In the genomic region with DNA sequence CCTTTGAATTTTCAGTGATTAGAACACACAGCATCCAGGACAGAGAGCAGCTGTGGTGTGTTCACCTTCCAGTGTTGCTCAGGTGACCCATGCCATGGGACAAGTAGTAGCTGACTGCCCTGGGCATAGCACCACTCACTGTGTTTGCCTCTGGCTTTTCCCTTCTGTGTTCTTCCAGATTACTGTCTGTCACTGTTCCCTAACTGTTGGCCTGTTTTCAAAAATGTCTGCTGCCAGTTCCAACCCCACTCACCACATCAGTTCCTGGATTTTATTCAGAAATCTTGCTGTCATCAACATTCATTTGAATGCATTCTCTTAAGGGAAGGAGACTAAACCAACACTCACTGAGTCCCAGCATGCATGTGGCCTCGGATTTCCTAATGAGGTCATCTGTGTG, we compare ENCODE assay signal across 22 mouse cellular contexts. TPM values are rescaled to one million over a fixed set of nuclear protein-coding genes. Genes with fewer than 3 reads are reported as not detected.
A peak's percentile ranks its signal among the peaks of the same experiment; 100 is the strongest.
DNase-seq lines count a peak whose midpoint lies in the region; ATAC-seq lines count a peak whose summit lies in the region.
"Had no signal": no experiment of that assay in that cellular context is flagged by ENCODE, and none has a peak within 500 bp of the region (broad histone marks: within the 10 kb centered on the region; RNA-seq: fewer than 3 reads in every experiment).

No protein-coding gene starts in this region.

- no peak overlapping the region for H3K9ac ChIP-seq in forebrain, embryonic 14.5 days (ENCODE audit: low read length)
- H3K9ac ChIP-seq in forebrain, embryonic 16.5 days (replicated peaks; ENCODE audit: low read depth, low read length), result no peak overlapping the region
- no peak overlapping the region for H3K9ac ChIP-seq in hindbrain, embryonic 13.5 days
- H3K9ac ChIP-seq: limb, embryonic 15.5 days; neural tube, embryonic 12.5 days had no signal

- H3K4me2 ChIP-seq in forebrain, embryonic 14.5 days (ENCODE audit: low read length), result no peak overlapping the region
- no peak overlapping the region for H3K4me2 ChIP-seq in forebrain, embryonic 16.5 days (ENCODE audit: low read length)
- no peak overlapping the region for H3K4me2 ChIP-seq in hindbrain, embryonic 13.5 days
- H3K4me2 ChIP-seq: limb, embryonic 15.5 days; midbrain, embryonic 11.5 days; neural tube, embryonic 12.5 days had no signal

- intact Hi-C loops in heart, postnatal 10 days (cut with DNase I), result loop anchor here (10.0 kb wide), 1 partner anchor 291 kb away; no protein-coding TSS in a partner anchor
- intact Hi-C loops in heart, postnatal 25 days (cut with DNase I), result no loop called here

- H3K36me3 ChIP-seq in forebrain, embryonic 14.5 days (ENCODE audit: control insufficient read depth, insufficient read depth, low read length), result 0 out of 2 replicates have a peak, but pooled peaks cover 2% of the 10 kb centered on the region
- H3K36me3 ChIP-seq in forebrain, embryonic 16.5 days (ENCODE audit: control insufficient read depth, insufficient read depth), result no peaks in the 10 kb centered on the region
- H3K36me3 ChIP-seq in hindbrain, embryonic 13.5 days, result peaks cover 20% of the 10 kb centered on the region
- H3K36me3 ChIP-seq: limb, embryonic 15.5 days; neural tube, embryonic 12.5 days had no signal

- no peaks in the 10 kb centered on the region for H3K27me3 ChIP-seq in forebrain, embryonic 14.5 days (replicated peaks; ENCODE audit: control insufficient read depth, insufficient read depth, low read length)
- no peaks in the 10 kb centered on the region for H3K27me3 ChIP-seq in forebrain, embryonic 16.5 days (replicated peaks; ENCODE audit: control insufficient read depth, insufficient read depth, low read length)
- H3K27me3 ChIP-seq in hindbrain, embryonic 13.5 days, result no peaks in the 10 kb centered on the region
- H3K27me3 ChIP-seq: limb, embryonic 15.5 days; neural tube, embryonic 12.5 days had no signal

- 82% methylated on average over 1 of the region's 1 CpGs for WGBS in forebrain, embryonic 14.5 days
- WGBS in forebrain, embryonic 16.5 days, result 71% methylated on average over 1 of the region's 1 CpGs
- 96% methylated on average over 1 of the region's 1 CpGs for WGBS in hindbrain, embryonic 13.5 days

- no peak overlapping the region for H3K4me3 ChIP-seq in forebrain, embryonic 14.5 days (ENCODE audit: low read depth, low read length)
- no peak overlapping the region for H3K4me3 ChIP-seq in forebrain, embryonic 16.5 days (replicated peaks; ENCODE audit: low read length)
- no peak overlapping the region for H3K4me3 ChIP-seq in hindbrain, embryonic 13.5 days
- H3K4me3 ChIP-seq: embryonic facial prominence, embryonic 10.5 days; limb, embryonic 15.5 days; neural tube, embryonic 12.5 days had no signal

- H3K9me3 ChIP-seq in forebrain, embryonic 14.5 days (replicated peaks; ENCODE audit: control insufficient read depth, low read length), result no peaks in the 10 kb centered on the region
- H3K9me3 ChIP-seq in forebrain, embryonic 16.5 days (ENCODE audit: control insufficient read depth, low read length), result no peaks in the 10 kb centered on the region
- no peaks in the 10 kb centered on the region for H3K9me3 ChIP-seq in hindbrain, embryonic 13.5 days
- H3K9me3 ChIP-seq: embryonic facial prominence, embryonic 10.5 days; limb, embryonic 15.5 days; neural tube, embryonic 12.5 days had no signal

- H3K4me1 ChIP-seq in forebrain, embryonic 14.5 days (ENCODE audit: control insufficient read depth, insufficient read depth, low read length), result no peaks in the 10 kb centered on the region
- H3K4me1 ChIP-seq in forebrain, embryonic 16.5 days (replicated peaks; ENCODE audit: control insufficient read depth, insufficient read depth, low read length), result no peaks in the 10 kb centered on the region
- H3K4me1 ChIP-seq in hindbrain, embryonic 13.5 days (replicated peaks), result no peaks in the 10 kb centered on the region
- H3K4me1 ChIP-seq: embryonic facial prominence, embryonic 10.5 days; limb, embryonic 15.5 days; neural tube, embryonic 12.5 days had no signal

- no peak for ATAC-seq in forebrain, embryonic 14.5 days
- no peak for ATAC-seq in forebrain, embryonic 16.5 days
- ATAC-seq in granulocyte monocyte progenitor cell, adult 5-6 weeks (replicated peaks; ENCODE audit: poor library complexity, severe bottlenecking), result no peak
- no peak for ATAC-seq in hindbrain, embryonic 13.5 days (ENCODE audit: low FRiP score)
- ATAC-seq: hindbrain, postnatal 0 days had no signal

- DNase-seq in forebrain, embryonic 14.5 days (ENCODE audit: low spot score), result peak; percentile 32
- peak; percentile 40 to 45 for DNase-seq in heart, postnatal 10 days
- no peak for DNase-seq in heart, postnatal 25 days (ENCODE audit: low spot score)
- peak; percentile 62 for DNase-seq in brain, adult 2 months (ENCODE audit: low read depth, low spot score)
- peak; percentile 25 to 32 for DNase-seq in layer of hippocampus, postnatal 10 days (ENCODE audit: low spot score in 2 of 2)
- DNase-seq: adrenal gland, adult 8-10 months; cerebellum, adult 2 months; gastrocnemius, postnatal 10 days; kidney, adult 11 months; kidney, postnatal 36 days; right cerebral cortex, postnatal 25 days; thymus, postnatal 14 days had no signal

- no peak overlapping the region for H3K27ac ChIP-seq in forebrain, embryonic 14.5 days (ENCODE audit: low read depth, low read length)
- no peak overlapping the region for H3K27ac ChIP-seq in forebrain, embryonic 16.5 days (ENCODE audit: low read length)
- H3K27ac ChIP-seq in hindbrain, embryonic 13.5 days, result no peak overlapping the region
- H3K27ac ChIP-seq: embryonic facial prominence, embryonic 10.5 days; hindbrain, postnatal 0 days; limb, embryonic 15.5 days; macrophage; neural tube, embryonic 12.5 days; stomach, postnatal 0 days had no signal

RNA-seq across cellular contexts. Expression of a gene that starts 29.9 kb away (rescaled TPM):
- 20.4 and 22.3 TPM in 2 replicates for polyA plus RNA-seq in forebrain, embryonic 14.5 days (2014; fragmentation: Nextera tagmentation; extraction: Ambion mirVana)
- polyA plus RNA-seq in forebrain, embryonic 16.5 days (2015; fragmentation: Nextera tagmentation; extraction: Ambion mirVana), result 27.0 and 27.1 TPM in 2 replicates
- total RNA-seq in heart, postnatal 10 days (2021), result 10 to 100 TPM in 1 of 2 experiments, 1 to 10 TPM in 1; 7.9 to 10.2 TPM
- total RNA-seq in heart, postnatal 25 days (2021), result 1 to 10 TPM; 3.8 to 4.1 TPM
- total RNA-seq in layer of hippocampus, postnatal 10 days (2021), result 10 to 100 TPM; 18.8 to 23.4 TPM
- 2.5 and 5.2 TPM in 2 replicates for total RNA-seq in granulocyte monocyte progenitor cell, adult 5-6 weeks (2014; fragmentation: Nextera tagmentation)
- 3.5 and 8.1 TPM in 2 replicates for total RNA-seq in granulocyte monocyte progenitor cell, adult 5-6 weeks (2017)
- 25.1 and 29.1 TPM in 2 replicates for polyA plus RNA-seq in hindbrain, embryonic 13.5 days (2015; fragmentation: Nextera tagmentation; extraction: Ambion mirVana)

RNA-seq across cellular contexts. Expression of a gene that starts 33.4 kb away (rescaled TPM):
- 189 and 211 TPM in 2 replicates for polyA plus RNA-seq in forebrain, embryonic 14.5 days (2014; fragmentation: Nextera tagmentation; extraction: Ambion mirVana)
- 279 and 306 TPM in 2 replicates for polyA plus RNA-seq in forebrain, embryonic 16.5 days (2015; fragmentation: Nextera tagmentation; extraction: Ambion mirVana)
- total RNA-seq in heart, postnatal 10 days (2021), result 100 to 1,000 TPM; 188 to 192 TPM
- 100 to 1,000 TPM; 256 to 295 TPM for total RNA-seq in heart, postnatal 25 days (2021)
- total RNA-seq in layer of hippocampus, postnatal 10 days (2021), result 100 to 1,000 TPM; 153 to 159 TPM
- 72.9 and 101 TPM in 2 replicates for total RNA-seq in granulocyte monocyte progenitor cell, adult 5-6 weeks (2014; fragmentation: Nextera tagmentation)
- 74.2 and 93.1 TPM in 2 replicates for total RNA-seq in granulocyte monocyte progenitor cell, adult 5-6 weeks (2017)
- 256 and 270 TPM in 2 replicates for polyA plus RNA-seq in hindbrain, embryonic 13.5 days (2015; fragmentation: Nextera tagmentation; extraction: Ambion mirVana)
